Mouse (Mus musculus) left cerebral cortex, postnatal 10 days (tissue): ENCODE data around the gene Rsph14. TPM values are rescaled to one million over a fixed set of nuclear protein-coding genes. Genes with fewer than 3 reads are reported as not detected.

Experiments used
- DNase-seq, 2 experiments: peaks; one replicate each; pipeline ENCODE4 v3.0.0; 2021 to 2022; ENCODE audit warnings: low spot score in 2 of 2, mixed read lengths in 1 of 2; ENCODE audit errors: extremely low spot score in 1 of 2
- intact Hi-C: fragments of 180-260 bp; cut with DNase I; formaldehyde crosslinking; loops from one replicate; pipeline ENCODE4 v1.15.1; 2025
- total RNA-seq, 2 experiments: library from RNA; stranded (reverse); gene quantifications; 2 replicates each; pipeline ENCODE4 v1.2.3; 2021

Rsph14 gene
- total RNA-seq, 2 experiments from 2014 or later = 0.53 to 0.64 TPM

- intact Hi-C loops = no loop called here
- peak in 1 of 2 experiments; percentile 64 for DNase-seq
Observed at GRCm38 (mm10) chr10:74922763-74923162, 109.6 kb downstream of the Rsph14 start.

DNA sequence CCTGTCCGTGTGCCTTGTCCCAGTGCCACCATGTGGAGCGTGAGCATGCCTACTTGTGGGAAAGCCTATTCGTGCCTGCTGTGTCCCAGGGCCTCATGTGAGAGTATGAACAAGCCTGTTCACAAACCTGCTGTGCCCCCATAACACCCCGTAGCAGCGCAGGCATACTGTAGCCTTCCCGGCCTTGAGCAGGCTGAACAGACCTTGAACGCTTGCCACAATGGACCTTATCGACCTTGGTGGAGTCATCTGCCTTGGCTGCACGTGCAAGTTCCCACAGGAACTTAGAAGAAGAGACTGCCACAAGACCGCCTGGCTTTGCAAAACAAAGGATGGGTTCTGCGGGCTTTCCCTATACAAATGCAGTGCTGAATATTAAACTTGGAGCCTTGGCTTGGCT lies 110.8 kb downstream of the Rsph14 start:
- intact Hi-C loops = no loop called here
- DNase-seq = no peak

DNA sequence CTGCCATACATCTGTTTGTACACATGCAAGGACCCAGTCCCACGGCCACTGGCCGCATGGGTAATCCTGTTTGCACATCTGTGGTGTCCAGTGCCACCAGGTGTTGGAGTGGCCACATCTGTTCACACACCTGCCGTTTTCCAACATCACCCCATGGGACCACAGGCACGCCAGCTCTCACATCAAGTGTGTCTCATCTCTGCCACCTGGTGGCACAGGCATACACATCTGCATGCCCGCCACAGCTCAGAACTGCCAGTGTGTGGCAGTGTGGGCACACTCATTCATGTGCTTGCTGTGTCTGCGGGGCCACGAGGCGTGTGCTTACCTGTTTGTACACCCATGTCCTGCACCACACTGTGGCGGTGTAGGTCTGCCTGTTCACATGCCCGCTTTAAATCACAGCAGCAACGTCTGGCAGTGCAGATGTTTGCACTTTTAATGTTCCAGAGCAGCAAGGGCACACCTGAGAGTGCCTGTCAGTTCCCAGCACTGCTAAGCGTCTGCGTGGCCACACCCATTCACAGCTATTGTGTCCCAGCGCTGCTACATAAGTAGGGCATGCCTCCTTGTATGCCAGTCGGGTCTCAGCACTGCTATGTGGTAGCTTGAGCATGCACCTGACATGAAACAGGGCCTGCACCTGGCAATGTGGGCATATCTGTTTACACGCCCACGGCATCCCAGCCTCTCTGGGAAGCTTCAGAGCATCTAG lies 111.4 kb downstream of the Rsph14 start:
- peak in 1 of 2 experiments; percentile 76 for DNase-seq
- intact Hi-C loops = no loop called here

DNA sequence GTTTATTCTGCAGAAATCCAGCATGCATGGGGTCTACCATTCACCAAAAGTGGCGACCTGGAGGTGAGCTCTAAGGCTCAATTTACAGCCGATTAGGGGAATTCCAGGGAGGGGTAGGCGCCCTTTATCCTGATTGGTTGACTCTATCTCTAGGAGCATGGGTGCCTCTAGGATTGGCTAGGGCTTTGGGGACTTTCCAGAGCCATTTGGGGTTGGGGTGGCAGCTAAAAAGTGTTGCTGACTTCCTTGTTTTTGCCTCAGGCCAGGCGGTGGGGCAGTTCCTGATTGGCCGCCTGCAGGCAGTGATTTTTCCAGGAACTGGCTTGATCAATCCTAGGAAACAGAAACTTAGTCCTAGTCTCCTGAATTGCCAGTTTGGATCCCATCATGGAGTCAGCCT lies 113.1 kb downstream of the Rsph14 start:
- no peak for DNase-seq
- intact Hi-C loops = no loop called here

- intact Hi-C loops = no loop called here
- no peak for DNase-seq
Observed at GRCm38 (mm10) chr10:74908431-74908830, 124.0 kb downstream of the Rsph14 start.

Other genes starting within 250 kb of the Rsph14 start
- 100 to 1,000 TPM; 164 TPM for gene Gnaz, start 65.4 kb downstream of the Rsph14 start, total RNA-seq
- 10 to 100 TPM; 39.1 to 41.8 TPM for gene Rab36, start 4.5 kb upstream of the Rsph14 start, total RNA-seq
- gene Bcr, start 28.0 kb upstream of the Rsph14 start, total RNA-seq = 10 to 100 TPM; 73.1 to 76.3 TPM
- gene Specc1l, start 179.5 kb upstream of the Rsph14 start, total RNA-seq = 10 to 100 TPM; 44.2 to 46.6 TPM